In the genomic region with DNA sequence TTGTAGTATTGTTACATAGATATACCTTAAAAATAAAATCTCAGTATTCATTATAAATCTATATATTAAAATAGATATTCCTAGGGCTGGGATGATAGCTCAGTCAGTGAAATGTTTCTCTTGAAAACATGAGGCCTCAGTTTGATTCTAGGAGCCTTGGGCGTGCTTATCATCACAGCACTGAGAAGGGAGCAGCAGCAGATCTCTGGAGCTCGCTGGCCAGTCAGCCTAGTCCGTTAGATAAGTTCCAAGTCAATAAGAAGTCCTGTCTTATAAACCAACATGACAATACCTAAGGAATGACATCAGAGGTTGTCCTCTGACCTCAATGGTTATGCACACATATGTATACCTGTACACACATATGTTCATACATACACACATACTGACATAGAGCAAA, we compare ENCODE assay signal across 24 mouse cellular contexts.
A peak's percentile ranks its signal among the peaks of the same experiment; 100 is the strongest.
DNase-seq lines count a peak whose midpoint lies in the region; ATAC-seq and TF ChIP-seq lines count a peak whose summit lies in the region.
"Had no signal": no experiment of that assay in that cellular context is flagged by ENCODE, and none has a peak within 500 bp of the region (broad histone marks: within the 10 kb centered on the region; RNA-seq: fewer than 3 reads in every experiment).

No protein-coding gene starts in this region.

- 68% methylated on average over 3 of the region's 3 CpGs for WGBS in liver, postnatal 0 days (ENCODE audit: insufficient replicate concordance)
- WGBS in liver, embryonic 13.5 days (ENCODE audit: insufficient replicate concordance): 23% methylated on average over 3 of the region's 3 CpGs
- WGBS in liver, embryonic 15.5 days (ENCODE audit: insufficient replicate concordance): 25% methylated on average over 3 of the region's 3 CpGs
- WGBS in hindbrain, embryonic 11.5 days: 84% methylated on average over 3 of the region's 3 CpGs

- no peaks in the 10 kb centered on the region for H3K9me3 ChIP-seq in liver, postnatal 0 days (ENCODE audit: low read length)
- no peaks in the 10 kb centered on the region for H3K9me3 ChIP-seq in liver, embryonic 13.5 days (replicated peaks)
- no peaks in the 10 kb centered on the region for H3K9me3 ChIP-seq in liver, embryonic 15.5 days (replicated peaks)
- no peaks in the 10 kb centered on the region for H3K9me3 ChIP-seq in hindbrain, embryonic 11.5 days (ENCODE audit: control insufficient read depth, low read length)
- H3K9me3 ChIP-seq: embryonic facial prominence, embryonic 10.5 days; embryonic facial prominence, embryonic 12.5 days; forebrain, embryonic 13.5 days; G1E had no signal

- H3K4me2 ChIP-seq in liver, postnatal 0 days (ENCODE audit: low read depth, low read length): no peak overlapping the region
- H3K4me2 ChIP-seq in liver, embryonic 13.5 days: no peak overlapping the region
- peak overlapping the region; percentile 18; the same call in 1 of the 2 replicates for H3K4me2 ChIP-seq in liver, embryonic 15.5 days
- H3K4me2 ChIP-seq in hindbrain, embryonic 11.5 days (replicated peaks; ENCODE audit: low read depth, low read length): no peak overlapping the region
- H3K4me2 ChIP-seq: embryonic facial prominence, embryonic 12.5 days; forebrain, embryonic 13.5 days had no signal

- no peak overlapping the region for H3K27ac ChIP-seq in liver, postnatal 0 days (ENCODE audit: low read depth)
- H3K27ac ChIP-seq in liver, embryonic 13.5 days: no peak overlapping the region
- no peak overlapping the region for H3K27ac ChIP-seq in liver, embryonic 15.5 days (replicated peaks)
- no peak overlapping the region for H3K27ac ChIP-seq in hindbrain, embryonic 11.5 days (ENCODE audit: low read depth, low read length)
- H3K27ac ChIP-seq: embryonic facial prominence, embryonic 10.5 days; embryonic facial prominence, embryonic 12.5 days; forebrain, embryonic 13.5 days had no signal

- H3K4me3 ChIP-seq in liver, postnatal 0 days (ENCODE audit: low read depth, low read length): no peak overlapping the region
- no peak overlapping the region for H3K4me3 ChIP-seq in liver, embryonic 13.5 days (replicated peaks)
- H3K4me3 ChIP-seq in liver, embryonic 15.5 days (replicated peaks): no peak overlapping the region
- H3K4me3 ChIP-seq in hindbrain, embryonic 11.5 days (ENCODE audit: low read depth, low read length): no peak overlapping the region
- H3K4me3 ChIP-seq: embryonic facial prominence, embryonic 10.5 days; embryonic facial prominence, embryonic 12.5 days; forebrain, embryonic 13.5 days had no signal

- no peaks in the 10 kb centered on the region for H3K36me3 ChIP-seq in liver, postnatal 0 days (replicated peaks; ENCODE audit: insufficient read depth, low read length)
- H3K36me3 ChIP-seq in liver, embryonic 13.5 days: no peaks in the 10 kb centered on the region
- no peaks in the 10 kb centered on the region for H3K36me3 ChIP-seq in liver, embryonic 15.5 days (replicated peaks)
- H3K36me3 ChIP-seq in hindbrain, embryonic 11.5 days (ENCODE audit: control insufficient read depth, insufficient read depth, low read length): no peaks in the 10 kb centered on the region
- H3K36me3 ChIP-seq: embryonic facial prominence, embryonic 10.5 days; embryonic facial prominence, embryonic 12.5 days; G1E had no signal

- no peaks in the 10 kb centered on the region for H3K27me3 ChIP-seq in liver, postnatal 0 days (ENCODE audit: insufficient read depth, low read length)
- no peaks in the 10 kb centered on the region for H3K27me3 ChIP-seq in liver, embryonic 13.5 days
- peaks cover 7% of the 10 kb centered on the region; the same call in 1 of the 2 replicates for H3K27me3 ChIP-seq in liver, embryonic 15.5 days
- no peaks in the 10 kb centered on the region for H3K27me3 ChIP-seq in hindbrain, embryonic 11.5 days (ENCODE audit: control insufficient read depth, insufficient read depth, low read length)
- H3K27me3 ChIP-seq: CH12.LX; embryonic facial prominence, embryonic 12.5 days; forebrain, embryonic 13.5 days had no signal

- no peak for ATAC-seq in liver, postnatal 0 days
- ATAC-seq in liver, embryonic 13.5 days (ENCODE audit: low read depth): peak; percentile 96
- peak; percentile 96 for ATAC-seq in liver, embryonic 15.5 days (ENCODE audit: insufficient read depth)
- ATAC-seq in hindbrain, embryonic 11.5 days (ENCODE audit: low FRiP score): no peak
- ATAC-seq: activated CD4-positive, CD25-positive, alpha-beta regulatory T cell, adult 4 months; CD4-positive, CD25-positive, alpha-beta regulatory T cell, adult 4 months; forebrain, embryonic 13.5 days; Patski had no signal

- TF ChIP-seq CTCF in liver, postnatal 0 days (IDR thresholded peaks at IDR 0.05; ENCODE audit: low read depth): no peak

- H3K9ac ChIP-seq in liver, postnatal 0 days (replicated peaks): no peak overlapping the region
- H3K9ac ChIP-seq in liver, embryonic 13.5 days: no peak overlapping the region
- H3K9ac ChIP-seq in liver, embryonic 15.5 days: no peak overlapping the region
- no peak overlapping the region for H3K9ac ChIP-seq in hindbrain, embryonic 11.5 days (ENCODE audit: low read depth, low read length)
- H3K9ac ChIP-seq: embryonic facial prominence, embryonic 12.5 days; forebrain, embryonic 13.5 days had no signal

- DNase-seq in liver: peak; percentile 71
- no peak for DNase-seq in liver, postnatal 0 days
- peak; percentile 20 for DNase-seq in liver, embryonic 13.5 days
- no peak for DNase-seq in urinary bladder, postnatal 25 days (ENCODE audit: low spot score)
- no peak for DNase-seq in neural tube, embryonic 10.5 days (ENCODE audit: extremely low spot score, low spot score)
- no peak for DNase-seq in hindbrain, embryonic 11.5 days (ENCODE audit: low spot score)
- DNase-seq: adrenal gland, adult 8-10 months; adrenal gland, postnatal 14 days; adrenal gland, postnatal 36 days; B cell, adult 2 months; cerebellum, adult 11-12 months; cerebellum, adult 2 months; cerebellum, adult 9-10 months; cerebellum, postnatal 10 days; cerebellum, postnatal 25 days had no signal

- TF ChIP-seq EP300 in liver, postnatal 0 days (IDR thresholded peaks at IDR 0.05; ENCODE audit: low read depth): no peak

- no peaks in the 10 kb centered on the region for H3K4me1 ChIP-seq in liver, postnatal 0 days (ENCODE audit: insufficient read depth)
- peaks cover 19% of the 10 kb centered on the region for H3K4me1 ChIP-seq in liver, embryonic 13.5 days (replicated peaks)
- peaks cover 10% of the 10 kb centered on the region for H3K4me1 ChIP-seq in liver, embryonic 15.5 days (replicated peaks)
- no peaks in the 10 kb centered on the region for H3K4me1 ChIP-seq in hindbrain, embryonic 11.5 days (replicated peaks; ENCODE audit: control insufficient read depth, insufficient read depth, low read length)
- H3K4me1 ChIP-seq: embryonic facial prominence, embryonic 12.5 days had no signal

Comparison
In these comparisons a context has a peak if more than half of its experiments do, and no peak if none do; other contexts are left out.
1. DNase-seq: peak in liver (single experiment) and liver, embryonic 13.5 days (single experiment); none in liver, postnatal 0 days (single experiment), urinary bladder, postnatal 25 days (single experiment), neural tube, embryonic 10.5 days (single experiment) and hindbrain, embryonic 11.5 days (single experiment).
2. ATAC-seq: peak in liver, embryonic 13.5 days (single experiment) and liver, embryonic 15.5 days (single experiment); none in liver, postnatal 0 days (single experiment) and hindbrain, embryonic 11.5 days (single experiment).